Mouse (Mus musculus): Measurements from ENCODE around the gene Ssrp1.

Gene Ssrp1

DNA sequence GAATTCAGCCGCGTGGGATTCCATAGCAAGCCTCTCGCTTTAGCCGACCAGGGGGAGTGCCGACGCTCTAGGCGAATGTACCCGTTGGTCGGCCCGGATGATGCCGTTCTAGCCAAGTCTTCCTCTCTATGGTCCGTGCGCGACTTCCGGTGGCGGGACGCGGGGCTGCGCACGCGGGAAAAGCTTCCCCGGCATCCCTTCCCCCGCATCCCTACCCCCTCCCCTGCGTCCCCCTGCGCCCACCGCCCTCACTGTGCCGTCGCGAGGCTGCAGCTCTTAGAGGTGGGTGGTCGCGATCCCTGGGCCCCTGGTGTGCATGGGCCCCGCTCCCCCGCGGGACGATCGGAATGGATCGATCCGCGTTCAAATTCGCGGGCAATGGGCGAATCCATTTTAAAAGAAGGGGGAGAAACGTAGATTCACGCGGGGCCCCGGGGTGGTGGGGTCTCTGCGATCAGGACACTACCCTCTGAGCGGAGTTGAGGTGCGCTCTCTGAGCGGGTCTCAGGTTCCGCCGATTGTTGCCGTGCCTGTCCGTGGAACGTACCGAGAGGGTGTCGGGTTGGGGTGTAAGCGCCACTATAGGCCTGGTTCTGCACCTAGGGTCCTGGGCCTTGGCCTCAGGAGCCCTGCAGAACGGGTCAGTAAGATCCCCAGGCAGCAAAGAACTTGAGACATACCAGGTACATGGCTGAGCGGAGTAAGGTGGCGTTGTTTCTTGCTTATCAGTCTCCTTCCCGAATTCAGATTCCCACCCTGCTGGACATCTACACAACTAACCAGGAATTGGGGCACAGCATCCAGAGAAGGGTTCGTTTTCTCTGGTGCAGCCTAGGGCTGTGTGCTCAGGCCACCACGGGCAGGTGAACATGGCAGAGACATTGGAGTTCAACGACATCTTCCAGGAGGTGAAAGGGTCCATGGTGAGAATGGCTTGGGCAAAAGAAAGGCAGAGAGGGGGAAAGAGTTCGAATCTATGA lies at the start of gene Ssrp1, which contains the start of gene P2rx3:
Gene Ssrp1, plus strand, starts transcription at position 188 of the 980 bp plus-strand sequence.
Gene P2rx3, minus strand, starts transcription at position 416 of the 980 bp plus-strand sequence.
- peak; percentile 85 to 89 for DNase-seq (ENCODE audit: low spot score in 2 of 2)

DNA sequence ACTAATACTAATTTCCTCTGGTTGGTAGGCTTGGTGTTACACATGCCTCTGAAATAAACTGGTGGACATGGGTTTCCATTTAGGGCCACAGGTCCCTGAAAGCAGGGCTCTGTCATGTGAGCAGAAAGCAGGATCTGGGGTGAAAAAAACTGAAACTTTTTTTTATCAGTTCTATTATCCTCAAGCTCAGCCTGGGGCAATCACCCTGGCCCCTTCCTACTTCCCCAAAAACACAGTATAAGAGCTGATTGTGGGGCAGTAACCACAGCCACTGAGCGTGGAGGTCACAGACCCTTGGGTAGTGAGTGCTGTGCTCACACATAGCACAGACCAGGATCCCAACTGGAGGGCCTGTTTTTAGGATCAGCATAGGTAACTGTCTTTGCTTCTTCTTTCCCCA lies 49.1 kb upstream of the Ssrp1 start, which contains the start of gene Prg3:
Gene Prg3, plus strand, starts transcription at position 286 of the 400 bp plus-strand sequence.
- no peak for DNase-seq (ENCODE audit: low spot score in 2 of 2)

- no peak for DNase-seq (ENCODE audit: low spot score in 2 of 2)
These were observed 40.7 kb upstream of the Ssrp1 start for GRCm38 (mm10) chr2:84996376-84996775.

GRCm38 (mm10) chr2:84999486-85000181 lies 37.4 kb upstream of the Ssrp1 start:
- no peak for DNase-seq (ENCODE audit: low spot score in 2 of 2)

- DNase-seq (ENCODE audit: low spot score in 2 of 2), result no peak
These were observed 35.5 kb upstream of the Ssrp1 start for GRCm38 (mm10) chr2:85001497-85001896.

DNA sequence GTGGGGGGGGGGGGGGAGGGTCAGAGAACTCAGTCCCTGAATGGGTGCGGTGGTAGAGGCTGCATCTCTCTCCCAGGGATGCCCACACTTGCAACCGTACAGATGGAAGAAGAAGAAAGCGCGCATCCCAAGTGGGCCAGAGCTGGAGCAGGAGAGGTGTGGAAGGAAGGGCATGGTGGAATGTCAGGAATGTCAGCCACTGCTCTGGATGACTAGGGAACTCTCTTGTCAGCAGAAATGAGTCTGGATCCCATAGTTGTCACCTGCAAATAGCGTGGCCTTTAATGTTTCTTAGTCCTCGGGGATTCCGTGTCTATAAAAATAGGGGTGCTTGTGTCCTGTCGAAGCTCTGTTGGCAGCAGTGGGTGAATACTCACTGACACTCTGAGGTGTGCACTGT lies 34.5 kb upstream of the Ssrp1 start:
- no peak for DNase-seq (ENCODE audit: low spot score in 2 of 2)

- no peak for DNase-seq (ENCODE audit: low spot score in 2 of 2)
These were observed 32.7 kb upstream of the Ssrp1 start for GRCm38 (mm10) chr2:85004341-85004740.

- no peak for DNase-seq (ENCODE audit: low spot score in 2 of 2)
These were observed 30.4 kb upstream of the Ssrp1 start for GRCm38 (mm10) chr2:85006600-85006999.

- DNase-seq (ENCODE audit: low spot score in 2 of 2), result peak in 1 of 2 experiments; percentile 32
These were observed 29.3 kb upstream of the Ssrp1 start for GRCm38 (mm10) chr2:85007729-85008128.

DNA sequence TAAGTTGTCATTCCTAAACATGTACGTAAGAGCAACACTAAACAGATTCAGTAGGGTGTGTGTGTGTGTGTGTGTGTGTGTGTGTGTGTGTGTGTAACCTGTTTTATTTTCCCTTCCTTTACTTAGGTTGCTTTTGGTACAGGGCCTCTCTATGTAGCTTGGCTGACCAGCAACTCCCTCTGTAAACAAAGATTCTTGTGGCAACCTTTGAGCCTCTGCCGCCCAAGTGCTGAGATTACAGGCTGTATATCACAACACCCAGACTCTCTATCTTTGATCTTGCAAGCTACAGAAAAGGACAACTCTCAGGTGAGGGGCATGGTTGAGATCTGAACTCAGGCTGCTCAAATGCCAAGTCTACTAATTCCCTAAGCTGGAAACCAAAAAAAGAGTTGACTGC lies 27.8 kb upstream of the Ssrp1 start:
- DNase-seq (ENCODE audit: low spot score in 2 of 2), result no peak

GRCm38 (mm10) chr2:85011906-85012604 lies 25.0 kb upstream of the Ssrp1 start:
- DNase-seq (ENCODE audit: low spot score in 2 of 2), result no peak

GRCm38 (mm10) chr2:85012679-85013078 lies 24.4 kb upstream of the Ssrp1 start:
- no peak for DNase-seq (ENCODE audit: low spot score in 2 of 2)

GRCm38 (mm10) chr2:85013826-85014587 lies 23.0 kb upstream of the Ssrp1 start:
- DNase-seq (ENCODE audit: low spot score in 2 of 2), result no peak

- DNase-seq (ENCODE audit: low spot score in 2 of 2), result no peak
These were observed 22.4 kb upstream of the Ssrp1 start for GRCm38 (mm10) chr2:85014588-85014982.

GRCm38 (mm10) chr2:85022043-85022442 lies 15.0 kb upstream of the Ssrp1 start:
- no peak for DNase-seq (ENCODE audit: low spot score in 2 of 2)

- DNase-seq (ENCODE audit: low spot score in 2 of 2), result no peak
These were observed 10.9 kb upstream of the Ssrp1 start for GRCm38 (mm10) chr2:85026178-85026577.

DNA sequence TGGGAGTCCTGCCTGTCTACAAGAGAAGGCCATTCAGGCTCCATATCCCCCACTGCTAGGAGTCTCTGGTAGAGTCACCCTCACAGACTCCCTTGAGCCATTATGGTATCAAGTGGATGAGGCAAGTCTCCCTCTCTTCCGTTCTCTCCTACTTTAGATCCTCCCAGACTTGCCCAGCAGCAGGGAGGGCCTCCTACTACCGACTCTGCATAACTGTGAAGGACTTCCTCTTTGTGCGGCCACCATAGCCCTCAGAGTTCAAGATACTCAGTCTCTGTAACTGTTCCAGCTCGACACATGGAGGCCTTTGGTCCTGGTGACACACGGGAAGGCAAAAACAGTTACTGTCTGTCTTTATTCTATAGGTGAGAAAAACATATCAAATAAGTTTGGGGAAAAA lies 9.8 kb upstream of the Ssrp1 start:
- no peak for DNase-seq (ENCODE audit: low spot score in 2 of 2)

GRCm38 (mm10) chr2:85029897-85030296 lies 7.1 kb upstream of the Ssrp1 start:
- no peak for DNase-seq (ENCODE audit: low spot score in 2 of 2)

- no peak for DNase-seq (ENCODE audit: low spot score in 2 of 2)
These were observed 6.0 kb upstream of the Ssrp1 start for GRCm38 (mm10) chr2:85030989-85031388.

- no peak for DNase-seq (ENCODE audit: low spot score in 2 of 2)
These were observed 3.9 kb upstream of the Ssrp1 start for GRCm38 (mm10) chr2:85033121-85033520.

- DNase-seq (ENCODE audit: low spot score in 2 of 2), result no peak
These were observed 2.9 kb upstream of the Ssrp1 start for GRCm38 (mm10) chr2:85034169-85034568.
